Mouse (Mus musculus): ENCODE results near the gene Ifitm5.

- TF ChIP-seq CTCF (IDR thresholded peaks at IDR 0.05) = no peak
- TF ChIP-seq EP300 (IDR thresholded peaks at IDR 0.05) = no peak
These were observed 6.7 kb downstream of the Ifitm5 start for GRCm38 (mm10) chr7:140943356-140943755.

All from lung, postnatal 0 days (tissue).